Mouse (Mus musculus) neural tube, embryonic 11.5 days (tissue): Measurements from ENCODE around the gene Nfil3. TPM values are rescaled to one million over a fixed set of nuclear protein-coding genes. Genes with fewer than 3 reads are reported as not detected.

Source experiments
- ATAC-seq: fragments of 200-750 bp; cut with Nextera tagmentation; 2 replicates; pipeline ENCODE4 v1.8.0; 2017; ENCODE audit warnings: moderate number of reproducible peaks, mild to moderate bottlenecking, moderate TSS enrichment, moderate library complexity; ENCODE audit not compliant: insufficient read depth, low FRiP score, low TSS enrichment
- DNase-seq: peaks from one replicate; pipeline ENCODE4 v3.0.0-alpha.2; 2015; ENCODE audit warnings: low spot score
- H3K27ac ChIP-seq: fragments of 300-500 bp; sonication (generic); 2 replicates; pipeline ENCODE4 v1.5.1; 2014; ENCODE audit warnings: low read depth, mild to moderate bottlenecking, low read length
- H3K27me3 ChIP-seq: fragments of 300-500 bp; sonication (generic); 2 replicates; pipeline ENCODE4 v1.6.1; 2014; ENCODE audit warnings: mild to moderate bottlenecking, low read length, mixed read lengths; ENCODE audit not compliant: control insufficient read depth, insufficient read depth
- H3K36me3 ChIP-seq: fragments of 300-500 bp; sonication (generic); 2 replicates; pipeline ENCODE4 v1.6.1; 2014; ENCODE audit warnings: mild to moderate bottlenecking, low read length, moderate library complexity, mixed read lengths; ENCODE audit not compliant: control insufficient read depth, insufficient read depth
- H3K4me1 ChIP-seq: fragments of 300-500 bp; sonication (generic); 2 replicates; pipeline ENCODE4 v1.6.1; 2014; ENCODE audit warnings: low read length, mixed read lengths; ENCODE audit not compliant: control insufficient read depth, insufficient read depth
- H3K4me2 ChIP-seq: fragments of 300-500 bp; sonication (generic); 2 replicates; pipeline ENCODE4 v1.6.1; 2014; ENCODE audit warnings: low read depth, mild to moderate bottlenecking, moderate library complexity
- H3K4me3 ChIP-seq: fragments of 300-500 bp; sonication (generic); 2 replicates; pipeline ENCODE4 v1.5.1; 2014; ENCODE audit warnings: low read depth, low read length
- H3K9ac ChIP-seq: fragments of 300-500 bp; sonication (generic); 2 replicates; pipeline ENCODE4 v1.6.1; 2014; ENCODE audit warnings: mild to moderate bottlenecking, low read length
- H3K9me3 ChIP-seq: fragments of 300-500 bp; sonication (generic); 2 replicates; pipeline ENCODE4 v1.6.1; 2016; ENCODE audit warnings: low read length; ENCODE audit not compliant: control insufficient read depth
- WGBS: fragments of 180-500 bp; shearing (Covaris S2); extraction: QIAGEN DNeasy Blood & Tissue Kit; methylation state at CpG from one replicate; pipeline ENCODE4 v1.1.7; 2014; 5-methylcytosine and 5-hydroxymethylcytosine counted together
- polyA plus RNA-seq: library from polyadenylated mRNA; unstranded; fragments of >200 nt; fragmentation: Nextera tagmentation; extraction: Ambion mirVana; gene quantifications from 2 replicates; pipeline ENCODE4 v1.2.1, GENCODE M21; 2014

The Nfil3 gene
- polyA plus RNA-seq, 1 experiment from 2014 or later: 30.4 TPM

DNA sequence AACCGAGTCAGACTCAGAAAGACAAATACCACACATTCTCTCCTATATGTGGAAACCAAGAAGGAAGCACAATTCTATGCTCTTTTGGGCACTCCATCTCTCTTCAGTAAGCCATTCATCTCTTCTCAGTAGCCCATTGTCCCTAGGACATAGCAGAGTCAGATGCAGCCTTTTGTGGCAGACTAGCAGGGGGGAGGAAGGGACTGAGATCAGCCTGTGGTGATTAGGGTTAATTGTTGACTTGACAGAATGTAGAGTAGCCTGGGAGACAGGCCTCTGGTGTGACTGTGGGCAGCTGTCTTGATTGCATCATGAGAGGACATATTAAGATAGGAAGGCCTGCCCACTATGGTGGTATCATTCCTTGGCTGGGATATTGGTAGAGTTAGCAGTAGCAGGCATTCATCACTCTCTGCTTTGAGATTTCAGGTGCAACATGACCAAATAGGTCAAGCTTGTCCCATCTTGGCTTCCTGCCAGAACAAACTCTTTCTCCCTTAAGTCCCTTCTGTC is 37.9 kb downstream of the Nfil3 start:
- 68% methylated on average over 1 of the region's 1 CpGs for WGBS
- Histone ChIP-seq H3K4me2 (no peak overlapping the region), H3K9ac (no peak overlapping the region), H3K9me3 (no peaks in the 10 kb centered on the region), H3K4me1 (no peaks in the 10 kb centered on the region), H3K36me3 (no peaks in the 10 kb centered on the region), H3K27me3 (no peaks in the 10 kb centered on the region), H3K4me3 (no peak overlapping the region), H3K27ac (no peak overlapping the region)
- DNase-seq (no peak), ATAC-seq (no peak)

- Histone ChIP-seq H3K4me1 (no peaks in the 10 kb centered on the region), H3K27me3 (no peaks in the 10 kb centered on the region), H3K4me2 (no peak overlapping the region), H3K9me3 (no peaks in the 10 kb centered on the region), H3K9ac (no peak overlapping the region), H3K4me3 (no peak overlapping the region), H3K27ac (no peak overlapping the region), H3K36me3 (no peaks in the 10 kb centered on the region)
- DNase-seq (no peak), ATAC-seq (no peak)
- 79% methylated on average over 7 of the region's 7 CpGs for WGBS
These were observed 39.9 kb downstream of the Nfil3 start for GRCm38 (mm10) chr13:52940956-52941355.

DNA sequence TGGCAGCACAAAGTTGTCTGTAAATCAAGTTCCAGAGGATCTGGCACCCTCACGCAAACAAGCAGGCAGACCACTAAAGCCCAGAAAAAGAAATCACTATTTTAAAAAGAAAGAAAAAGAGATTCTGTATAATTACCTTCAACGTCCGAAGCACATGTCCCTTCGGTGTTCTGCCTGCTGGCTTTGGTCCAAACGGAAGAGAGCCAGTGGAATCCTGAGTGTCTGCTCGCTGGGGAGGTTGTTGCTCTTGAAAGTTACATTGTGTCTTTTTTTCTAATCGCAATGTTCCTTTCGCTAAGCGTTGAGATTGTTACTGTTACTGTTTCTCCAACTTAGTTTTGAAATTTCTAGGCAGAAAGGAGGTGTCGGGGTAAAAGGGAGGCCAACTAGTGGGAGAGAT is 50.3 kb downstream of the Nfil3 start:
- no peak overlapping the region for H3K9ac ChIP-seq
- ATAC-seq (no peak), DNase-seq (no peak)
- 62% methylated on average over 10 of the region's 10 CpGs for WGBS
- 0 out of 2 replicates have a peak, but pooled peaks cover 3% of the 10 kb centered on the region for H3K4me1 ChIP-seq
- no peak overlapping the region for H3K27ac ChIP-seq
- no peaks in the 10 kb centered on the region for H3K36me3 ChIP-seq
- H3K4me2 ChIP-seq: no peak overlapping the region
- no peaks in the 10 kb centered on the region for H3K9me3 ChIP-seq
- no peak overlapping the region for H3K4me3 ChIP-seq
- H3K27me3 ChIP-seq: no peaks in the 10 kb centered on the region

DNA sequence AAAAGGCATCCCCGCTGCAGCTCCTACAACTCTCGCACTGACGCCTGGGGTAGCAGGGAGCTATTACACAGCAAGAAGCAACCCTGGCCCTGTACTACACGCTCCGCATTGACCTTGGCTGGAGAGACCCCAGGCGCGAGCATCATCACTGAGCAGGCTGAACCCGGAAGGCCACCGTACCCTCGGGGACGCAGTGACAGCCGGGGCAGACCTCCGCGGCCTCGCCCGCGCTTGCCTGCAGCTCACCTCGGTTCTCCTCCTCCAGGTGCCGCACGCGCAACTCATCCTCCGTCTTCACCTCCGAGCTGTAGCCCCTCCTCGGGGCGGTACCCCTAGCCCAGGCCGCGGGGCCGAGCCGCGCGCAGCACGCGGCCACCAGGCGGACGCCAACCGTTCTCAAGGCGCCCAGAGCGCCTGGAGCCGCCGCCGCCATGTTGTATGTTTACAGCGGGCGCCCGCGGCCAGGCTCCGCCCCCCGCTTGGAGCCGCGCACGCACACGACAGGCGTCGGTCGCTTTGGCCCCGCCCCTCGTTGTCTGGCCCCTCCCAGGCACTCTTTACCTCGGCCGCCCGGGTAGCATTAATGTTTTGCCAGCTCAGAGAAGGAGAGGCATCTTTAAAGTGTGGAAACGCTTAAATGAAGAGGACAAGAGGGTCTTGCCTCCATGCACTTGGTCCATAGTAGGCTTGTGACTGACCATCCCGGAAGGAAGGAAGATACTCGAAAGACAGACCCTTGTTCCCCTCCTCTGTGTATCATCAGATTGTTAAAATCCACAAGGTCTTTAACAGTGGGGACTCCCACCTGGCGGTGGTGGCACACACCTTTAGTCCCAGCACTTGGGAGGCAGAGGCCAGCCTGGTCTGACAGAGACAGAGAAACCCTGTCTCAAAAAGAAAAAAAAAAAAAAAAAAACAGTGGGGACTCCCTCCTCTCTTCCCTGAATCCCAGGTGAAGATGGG is 51.4 kb downstream of the Nfil3 start, which contains the start of gene Auh:
TSS of gene Auh (minus strand) at position 473 of the 963 bp plus-strand sequence.
- Histone ChIP-seq H3K4me3 (peak within 1 kb of the TSS; percentile 78), H3K4me2 (peak within 1 kb of the TSS; percentile 42), H3K9ac (peak within 1 kb of the TSS; percentile 79), H3K27ac (0 out of 2 replicates have a peak within 1 kb of the TSS, but pooled peaks have one; percentile 62), H3K36me3 (no peaks in the 10 kb centered on the region), H3K27me3 (no peaks in the 10 kb centered on the region), H3K9me3 (no peaks in the 10 kb centered on the region), H3K4me1 (0 out of 2 replicates have a peak, but pooled peaks cover 3% of the 10 kb centered on the region)
- DNase-seq (peak; percentile 96), ATAC-seq (peak; percentile 97)
- under 1% methylated on average over 63 of the region's 63 CpGs for WGBS

- no peak for DNase-seq
- H3K27ac ChIP-seq: no peak overlapping the region
- H3K4me2 ChIP-seq: peak overlapping the region; percentile 42
- 0 out of 2 replicates have a peak, but pooled peaks cover 3% of the 10 kb centered on the region for H3K4me1 ChIP-seq
- no peaks in the 10 kb centered on the region for H3K36me3 ChIP-seq
- no peaks in the 10 kb centered on the region for H3K27me3 ChIP-seq
- WGBS: 76% methylated on average over 9 of the region's 9 CpGs
- ATAC-seq: no peak
- no peaks in the 10 kb centered on the region for H3K9me3 ChIP-seq
- H3K9ac ChIP-seq: no peak overlapping the region
- H3K4me3 ChIP-seq: peak overlapping the region; percentile 78; the same call in 1 of the 2 replicates
These were observed 52.5 kb downstream of the Nfil3 start for GRCm38 (mm10) chr13:52928392-52928791.

DNA sequence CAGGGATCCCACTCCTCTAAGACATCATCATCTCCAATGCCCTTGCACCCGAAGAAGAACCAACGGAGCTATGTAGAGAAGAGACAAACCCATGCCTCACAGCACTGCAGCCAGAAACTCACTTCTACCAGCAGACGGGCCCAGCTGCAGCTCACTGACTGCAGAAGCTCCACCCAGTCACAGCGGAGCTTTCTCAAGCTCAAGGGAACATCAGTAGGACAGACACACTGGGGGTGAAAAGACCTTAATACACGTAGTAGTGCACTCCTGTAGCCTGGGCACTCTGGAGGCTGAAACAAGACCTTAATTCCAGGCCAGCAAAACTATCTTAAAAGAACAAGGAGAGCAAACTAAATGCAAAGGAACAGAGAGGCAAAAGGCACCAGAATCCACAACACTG is 56.4 kb downstream of the Nfil3 start:
- DNase-seq (no peak), ATAC-seq (no peak)
- no peaks in the 10 kb centered on the region for H3K9me3 ChIP-seq
- no peaks in the 10 kb centered on the region for H3K36me3 ChIP-seq
- H3K9ac ChIP-seq: no peak overlapping the region
- 82% methylated on average over 5 of the region's 5 CpGs for WGBS
- H3K27ac ChIP-seq: no peak overlapping the region
- H3K4me2 ChIP-seq: no peak overlapping the region
- H3K27me3 ChIP-seq: no peaks in the 10 kb centered on the region
- H3K4me3 ChIP-seq: no peak overlapping the region
- 0 out of 2 replicates have a peak, but pooled peaks cover 3% of the 10 kb centered on the region for H3K4me1 ChIP-seq

GRCm38 (mm10) chr13:52921966-52922365 is 58.9 kb downstream of the Nfil3 start:
- Histone ChIP-seq H3K9me3 (no peaks in the 10 kb centered on the region), H3K4me2 (no peak overlapping the region), H3K27ac (no peak overlapping the region), H3K4me3 (no peak overlapping the region), H3K36me3 (no peaks in the 10 kb centered on the region), H3K9ac (no peak overlapping the region), H3K4me1 (no peaks in the 10 kb centered on the region), H3K27me3 (no peaks in the 10 kb centered on the region)
- ATAC-seq (no peak), DNase-seq (no peak)
- WGBS: 89% methylated on average over 8 of the region's 8 CpGs

GRCm38 (mm10) chr13:52921065-52921825 is 59.6 kb downstream of the Nfil3 start:
- no peaks in the 10 kb centered on the region for H3K36me3 ChIP-seq
- no peaks in the 10 kb centered on the region for H3K27me3 ChIP-seq
- no peak overlapping the region for H3K9ac ChIP-seq
- no peaks in the 10 kb centered on the region for H3K4me1 ChIP-seq
- no peak overlapping the region for H3K4me3 ChIP-seq
- H3K4me2 ChIP-seq: no peak overlapping the region
- DNase-seq: no peak
- no peak overlapping the region for H3K27ac ChIP-seq
- ATAC-seq: no peak
- WGBS: 78% methylated on average over 7 of the region's 7 CpGs
- H3K9me3 ChIP-seq: no peaks in the 10 kb centered on the region
